8 mouse cellular contexts compared by ENCODE assay signal in the genomic region with DNA sequence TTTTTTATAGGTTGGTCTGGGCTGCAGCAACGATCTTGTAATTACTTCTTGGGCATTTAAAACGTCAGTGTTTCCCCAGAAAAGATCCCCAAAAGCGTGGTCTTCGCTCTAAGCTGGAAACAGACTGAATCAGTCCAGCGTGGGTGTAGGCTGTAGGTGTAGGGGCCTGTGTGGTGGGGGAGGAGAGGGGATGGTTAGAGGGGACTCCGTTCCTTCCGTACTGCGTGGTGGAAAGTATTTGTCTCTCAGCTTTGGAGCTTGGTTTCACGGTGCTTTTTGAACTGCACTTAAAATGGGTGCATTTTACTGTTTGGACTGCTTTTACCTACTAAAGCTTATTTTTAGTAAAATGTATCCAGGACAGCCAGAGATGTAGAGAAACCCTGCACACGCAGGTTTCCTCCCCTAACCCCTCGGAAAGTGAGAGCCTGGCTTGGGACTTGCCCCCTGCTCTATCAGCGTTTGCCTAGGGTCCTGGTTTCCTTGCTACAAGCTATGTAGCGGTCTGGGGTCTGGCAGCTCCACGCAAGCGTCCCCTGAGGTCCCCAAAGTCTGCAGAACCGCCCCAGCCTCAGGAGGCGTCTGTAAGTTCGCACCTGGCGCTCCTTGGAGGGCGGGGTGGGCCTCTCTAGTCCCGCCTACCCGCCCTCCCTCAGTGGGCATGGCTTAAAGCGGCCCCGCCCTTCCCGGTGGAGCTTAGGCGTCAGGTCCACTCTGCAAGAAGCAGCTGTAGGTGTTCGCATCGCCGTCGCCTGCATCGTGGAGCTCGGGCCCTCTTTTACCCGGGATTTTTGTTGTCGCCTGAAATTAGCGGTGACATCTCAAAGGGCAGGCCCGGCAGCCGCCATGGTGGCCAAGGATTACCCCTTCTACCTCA.
DNase-seq lines count a peak whose midpoint lies in the region; ATAC-seq lines count a peak whose summit lies in the region.

No protein-coding gene starts in this region.

- H3K36me3 ChIP-seq in intestine, embryonic 15.5 days = no peaks in the 10 kb centered on the region
- peaks cover 18% of the 10 kb centered on the region for H3K36me3 ChIP-seq in megakaryocyte, embryonic 14.5 days (replicated peaks; ENCODE audit: low read length)

- H3K4me1 ChIP-seq in intestine, embryonic 15.5 days (replicated peaks) = peaks cover 20% of the 10 kb centered on the region; the same call in 1 of the 2 replicates
- H3K4me1 ChIP-seq in megakaryocyte, embryonic 14.5 days = peaks cover 61% of the 10 kb centered on the region

- H3K27ac ChIP-seq in intestine, embryonic 15.5 days = no peak overlapping the region

- 4% methylated on average over 37 of the region's 37 CpGs for WGBS in intestine, embryonic 15.5 days

- H3K4me3 ChIP-seq in intestine, embryonic 15.5 days (replicated peaks) = peak overlapping the region; percentile 55
- peak overlapping the region; percentile 100 for H3K4me3 ChIP-seq in megakaryocyte, embryonic 14.5 days (replicated peaks)

- intact Hi-C loops in gastrocnemius, postnatal 36 days (cut with DNase I) = loop anchor here (5.0 kb wide), 1 partner anchor 148 kb away; no protein-coding TSS in a partner anchor
- intact Hi-C loops in left cerebral cortex, postnatal 10 days (cut with DNase I) = loop anchor here (5.0 kb wide), 4 partner anchors 47 to 148 kb away; a partner anchor contains a TSS

- peak overlapping the region; percentile 60 for H3K9ac ChIP-seq in intestine, embryonic 15.5 days

- peak; percentile 92 for DNase-seq in adrenal gland, postnatal 10 days
- DNase-seq in embryo, embryonic 11.5 days (ENCODE audit: low read depth, low spot score) = peak; percentile 61
- peak; percentile 76 to 81 for DNase-seq in gastrocnemius, postnatal 36 days
- DNase-seq in left cerebral cortex, postnatal 10 days (ENCODE audit: extremely low spot score in 1 of 2, low spot score in 2 of 2) = peak; percentile 68 to 88
- DNase-seq in right cerebral cortex, adult 2 months (ENCODE audit: low spot score in 2 of 2) = peak; percentile 90 to 92
- peak; percentile 74 for DNase-seq in urinary bladder, adult 2 months (ENCODE audit: low spot score)

- H3K27me3 ChIP-seq in intestine, embryonic 15.5 days (replicated peaks) = no peaks in the 10 kb centered on the region
- peaks cover 6% of the 10 kb centered on the region for H3K27me3 ChIP-seq in megakaryocyte, embryonic 14.5 days (replicated peaks)

- ATAC-seq in intestine, embryonic 15.5 days = peak; percentile 97

- H3K4me2 ChIP-seq in intestine, embryonic 15.5 days (replicated peaks) = peak overlapping the region; percentile 98

- no peaks in the 10 kb centered on the region for H3K9me3 ChIP-seq in intestine, embryonic 15.5 days
- no peaks in the 10 kb centered on the region for H3K9me3 ChIP-seq in megakaryocyte, embryonic 14.5 days
